Mouse (Mus musculus) brain, adult 2 months (tissue): ENCODE data around the gene Rap1gap.

Source experiments
- DNase-seq: peaks from one replicate; pipeline ENCODE4 v3.0.0; 2011; ENCODE audit warnings: low read depth, low spot score

Gene Rap1gap

DNA sequence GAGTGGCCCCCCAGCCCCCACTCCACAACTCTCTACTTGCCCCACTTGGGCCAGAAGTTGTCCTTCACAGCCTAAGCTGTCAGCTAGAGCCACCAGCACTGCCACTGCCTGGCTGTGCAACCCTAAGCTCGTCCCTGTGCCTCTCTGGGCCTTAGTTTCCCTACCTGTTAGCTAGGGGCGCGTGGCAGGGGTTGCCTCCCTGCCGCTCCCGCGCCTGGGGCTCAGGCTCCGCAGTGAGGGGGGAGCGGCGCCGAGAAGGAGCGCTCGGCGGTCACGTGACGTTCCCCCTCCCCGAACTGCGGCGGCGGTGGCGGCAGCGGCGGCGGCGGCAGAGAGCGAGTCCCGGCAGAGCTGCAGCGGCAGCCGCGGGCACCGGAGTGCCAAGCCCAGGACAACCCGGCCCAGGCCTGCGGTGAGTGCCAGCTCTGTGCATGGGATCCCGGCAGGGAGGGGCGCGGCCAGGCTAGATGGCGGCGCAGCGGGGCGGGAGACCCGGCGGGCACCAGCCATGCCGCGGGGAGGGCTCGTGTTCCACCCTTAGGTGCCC is at the start of gene Rap1gap:
Gene Rap1gap (plus strand): TSS at position 294 of the 547 bp plus-strand sequence.
- DNase-seq, result peak; percentile 83

DNA sequence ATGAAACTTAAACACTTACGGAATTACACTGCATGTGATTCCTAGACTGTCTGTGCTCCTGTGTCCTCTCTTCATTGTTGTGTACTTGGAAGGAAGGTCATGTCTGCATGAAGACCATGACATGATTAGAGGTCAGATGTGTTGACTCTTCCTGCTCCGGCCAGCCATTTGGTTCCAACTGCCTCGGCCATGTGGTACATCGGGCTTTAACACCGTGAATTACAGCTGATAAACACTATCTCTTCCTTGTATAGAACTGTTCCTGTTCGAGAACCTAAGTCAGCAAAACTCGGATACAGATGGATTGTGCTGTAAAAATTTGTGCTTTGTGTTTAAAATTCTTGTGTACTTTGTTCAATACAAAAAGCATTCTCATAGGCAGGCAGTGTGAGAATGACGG is 41.7 kb upstream of the Rap1gap start:
- DNase-seq, result no peak

DNA sequence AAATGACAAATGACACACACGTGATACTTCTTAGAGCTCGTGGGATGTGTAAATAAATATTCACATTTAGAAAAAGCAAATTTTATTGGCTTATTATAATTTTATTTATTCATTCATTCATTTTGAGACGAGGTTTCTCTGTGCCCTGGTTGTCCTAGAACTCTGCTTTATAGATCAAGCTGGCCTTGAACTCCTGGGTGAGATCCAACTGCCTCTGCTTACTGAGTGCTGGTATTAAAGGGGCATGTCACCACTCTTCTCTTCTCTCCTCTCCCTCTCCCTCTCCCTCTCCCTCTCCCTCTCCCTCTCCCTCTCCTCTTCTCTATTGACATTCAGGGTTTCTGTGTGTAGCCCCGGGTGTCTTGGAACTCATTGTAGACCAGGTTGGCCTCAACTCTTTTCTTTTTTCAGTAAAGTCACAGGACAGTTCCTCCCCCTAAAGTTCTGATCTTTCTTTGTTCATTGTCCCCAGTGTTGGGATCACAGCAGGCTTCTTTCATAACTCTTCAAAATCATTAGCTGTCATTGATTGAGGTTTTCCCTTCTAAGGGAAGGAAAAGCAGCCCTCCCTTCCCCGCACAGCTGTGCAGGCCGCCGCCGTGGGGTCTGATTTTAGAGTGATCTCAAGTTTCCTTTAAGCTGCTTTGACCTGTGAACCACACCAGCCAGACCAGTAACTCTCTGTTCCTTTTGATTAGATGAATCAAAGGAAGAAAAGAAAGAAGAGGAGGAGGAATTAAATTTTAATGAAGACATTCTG is 36.9 kb upstream of the Rap1gap start:
- DNase-seq, result no peak

DNA sequence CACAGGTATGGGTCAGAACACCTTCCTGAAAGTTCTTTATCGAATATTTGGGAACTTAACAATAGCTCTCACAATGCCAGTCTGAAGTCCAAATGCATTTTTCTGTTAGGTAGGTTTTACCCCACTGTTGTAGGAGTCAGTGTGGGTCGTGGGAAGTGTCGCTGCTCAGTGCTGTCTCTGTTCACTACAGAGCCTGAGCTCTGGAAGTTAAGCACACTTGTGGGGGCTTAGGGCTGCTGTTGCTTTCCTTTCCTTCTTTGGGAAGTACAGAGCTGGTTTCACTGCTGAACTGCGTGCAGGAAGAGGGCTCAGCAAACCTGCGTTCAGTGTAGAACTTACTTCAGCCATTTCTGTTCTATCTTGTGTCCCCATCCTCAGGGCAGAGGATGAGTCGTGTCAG is 36.1 kb upstream of the Rap1gap start:
- peak; percentile 63 for DNase-seq

DNA sequence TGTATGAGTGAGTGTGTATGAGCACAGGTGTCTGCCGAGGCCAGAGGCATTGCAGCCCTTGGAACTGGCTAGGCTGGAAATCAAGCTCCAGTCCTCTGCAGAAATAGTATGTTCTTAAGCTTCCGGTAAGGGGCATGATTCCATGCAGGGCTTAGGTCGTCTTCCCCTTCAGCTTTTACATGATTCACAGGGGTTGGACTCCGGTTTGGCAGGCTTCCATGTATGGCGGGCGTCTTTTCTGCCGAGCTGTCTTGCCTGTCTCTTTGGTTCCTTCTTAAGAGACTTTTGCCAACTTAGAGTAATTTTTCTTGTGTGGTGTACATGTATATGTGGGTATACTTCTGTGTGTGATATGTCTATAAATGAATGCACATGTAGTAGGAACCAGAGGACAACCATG is 35.2 kb upstream of the Rap1gap start:
- DNase-seq, result no peak

DNA sequence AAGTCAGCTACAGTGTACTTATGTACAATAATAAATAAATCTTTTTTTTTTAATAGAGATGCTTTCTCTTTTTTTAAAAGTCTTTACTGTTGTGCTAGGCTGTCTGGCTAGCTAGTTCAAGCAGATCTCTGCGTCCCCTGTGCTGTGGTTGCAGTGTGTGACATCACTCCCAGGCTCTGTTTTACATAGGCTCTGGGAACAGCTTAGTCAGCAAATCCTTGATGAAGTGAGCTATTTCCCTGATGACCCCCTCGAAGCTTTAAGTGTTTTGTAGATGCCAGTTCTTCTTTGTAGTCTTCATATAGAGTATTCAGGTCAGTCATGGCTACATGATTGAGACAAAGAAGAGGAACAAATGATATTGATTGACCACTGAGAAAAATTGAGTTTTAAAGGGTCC is 34.4 kb upstream of the Rap1gap start:
- no peak for DNase-seq

DNA sequence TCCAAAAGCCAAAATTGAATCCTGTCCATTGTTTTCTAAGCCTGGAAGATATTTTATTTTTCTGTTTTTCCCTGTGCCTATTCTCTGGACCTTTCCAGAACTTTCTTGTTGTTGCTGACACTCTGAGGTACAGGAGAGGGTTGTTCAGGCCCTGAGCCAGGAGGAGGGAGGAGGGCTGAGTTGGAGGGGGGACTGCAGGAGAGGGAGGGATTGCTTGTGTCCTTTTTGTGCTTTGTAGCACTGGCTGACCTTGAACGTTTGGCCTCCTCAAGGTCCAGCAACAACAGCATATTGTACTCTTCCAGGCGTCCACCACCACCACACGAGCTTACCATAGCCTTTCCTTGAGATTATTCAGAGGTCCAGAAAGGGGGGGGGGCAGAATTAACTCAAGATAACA is 32.9 kb upstream of the Rap1gap start:
- DNase-seq, result no peak

DNA sequence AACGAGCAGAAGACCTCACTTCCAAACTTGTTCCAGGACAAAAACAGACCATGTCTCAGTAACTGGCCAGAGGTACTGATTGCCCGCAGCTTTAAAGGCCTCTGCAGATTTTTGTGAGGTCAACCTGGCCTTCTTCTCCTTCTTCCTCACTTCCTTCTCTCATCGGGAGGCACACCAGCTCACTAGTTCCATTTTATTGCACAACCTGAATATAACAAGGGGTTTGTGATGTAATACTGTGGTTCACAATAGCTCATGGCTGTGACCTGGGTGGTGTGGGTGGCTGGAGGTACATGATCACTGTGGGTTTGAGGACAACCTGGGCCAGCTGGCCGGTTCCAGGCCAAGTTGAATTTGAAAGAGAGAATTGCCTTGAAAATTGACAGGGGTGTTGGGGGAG is 31.1 kb upstream of the Rap1gap start:
- DNase-seq, result no peak

DNA sequence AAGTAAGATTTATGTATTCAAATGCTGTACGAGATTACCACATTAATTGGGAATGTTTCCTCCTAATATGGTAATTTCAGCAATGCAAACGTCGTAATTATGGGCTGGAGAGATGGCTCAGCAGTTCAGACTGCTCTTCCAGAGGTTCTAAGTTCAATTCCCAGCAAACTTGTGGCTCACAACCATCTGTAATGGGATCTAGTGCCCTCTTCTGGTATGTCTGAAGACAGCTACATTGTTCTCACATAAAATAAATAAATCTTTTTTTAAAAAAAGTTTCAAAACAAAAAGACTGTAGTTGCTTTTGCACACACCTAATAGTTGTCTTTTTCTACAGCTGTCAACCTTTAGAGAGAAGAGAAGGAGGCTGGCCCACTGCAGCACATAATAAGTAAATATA is 27.9 kb upstream of the Rap1gap start:
- DNase-seq, result no peak

DNA sequence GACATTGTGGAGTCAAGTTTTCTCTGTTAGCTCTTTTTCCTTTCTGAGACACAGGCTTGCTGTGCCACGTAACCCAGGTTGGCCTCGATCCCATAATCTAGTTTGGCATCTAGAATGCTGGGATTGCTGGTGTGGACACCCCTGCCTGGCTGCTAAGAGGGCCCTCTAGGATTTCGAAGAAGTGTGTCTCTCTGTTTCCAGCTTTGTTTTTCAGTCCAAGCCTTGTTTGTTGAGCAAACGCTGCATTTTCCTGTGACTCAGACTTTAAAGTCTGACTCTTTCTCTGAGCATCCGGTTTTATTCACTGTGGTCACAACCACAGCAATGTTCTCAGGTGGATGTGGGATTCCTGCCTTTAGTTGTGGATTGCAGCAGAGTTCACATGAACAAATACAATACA is 23.0 kb upstream of the Rap1gap start:
- DNase-seq, result no peak

DNA sequence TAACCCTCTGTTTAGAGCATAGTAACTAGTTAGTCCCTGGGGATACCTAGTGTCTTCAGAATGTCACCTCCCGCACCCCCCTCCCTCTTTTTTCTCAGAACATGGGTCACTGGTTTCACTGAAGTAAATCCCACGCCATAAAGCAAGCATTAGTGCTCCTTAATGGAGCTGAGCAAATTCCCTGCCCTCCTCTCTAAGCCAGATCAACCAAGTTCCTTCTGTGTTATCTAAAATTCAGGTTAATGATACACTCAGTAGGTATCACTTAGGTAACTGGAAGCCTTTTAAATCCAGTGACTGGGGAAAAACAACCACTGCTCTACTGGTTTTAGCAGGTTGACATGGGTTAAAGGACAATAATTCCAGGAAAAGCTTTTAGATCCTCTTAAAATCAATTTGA is 22.4 kb upstream of the Rap1gap start:
- no peak for DNase-seq

DNA sequence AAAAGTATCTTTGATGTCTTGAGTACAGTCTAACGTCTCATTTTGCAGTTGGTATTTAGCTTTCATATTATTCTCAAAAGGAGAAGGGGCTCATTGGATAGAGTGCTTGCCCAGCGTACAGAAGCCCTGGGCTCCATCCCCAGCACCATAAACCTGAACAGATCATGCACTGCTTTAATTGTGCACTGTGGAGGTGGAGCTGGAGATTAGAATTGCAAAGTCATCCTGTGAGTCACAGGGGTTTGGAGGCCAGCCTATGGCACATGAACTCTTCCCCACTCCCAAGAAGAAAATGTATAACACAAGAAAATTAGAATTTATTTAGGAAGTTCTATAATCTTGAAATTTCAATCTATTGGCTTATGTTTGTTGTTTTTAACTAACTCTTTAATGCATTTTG is 21.1 kb upstream of the Rap1gap start:
- peak; percentile 52 for DNase-seq

DNA sequence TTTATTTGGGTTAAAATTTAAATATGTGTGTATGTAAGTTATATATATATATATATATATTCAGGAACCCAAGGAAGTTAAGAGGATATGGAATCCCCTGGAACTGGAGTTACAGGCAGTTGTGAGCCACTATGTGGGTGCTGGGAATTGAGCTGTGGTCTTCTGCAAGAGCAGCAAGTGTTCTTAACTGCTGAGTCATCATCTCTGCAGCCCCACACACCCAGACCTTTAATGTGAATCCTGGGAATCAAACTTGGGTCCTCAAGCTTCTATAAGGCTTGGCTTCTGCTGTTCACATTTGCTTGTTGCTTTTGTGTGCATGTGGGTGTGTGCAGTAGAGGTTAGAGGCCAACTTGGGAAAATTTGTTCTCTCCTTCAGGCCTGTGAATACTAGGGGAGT is 18.3 kb upstream of the Rap1gap start:
- no peak for DNase-seq

DNA sequence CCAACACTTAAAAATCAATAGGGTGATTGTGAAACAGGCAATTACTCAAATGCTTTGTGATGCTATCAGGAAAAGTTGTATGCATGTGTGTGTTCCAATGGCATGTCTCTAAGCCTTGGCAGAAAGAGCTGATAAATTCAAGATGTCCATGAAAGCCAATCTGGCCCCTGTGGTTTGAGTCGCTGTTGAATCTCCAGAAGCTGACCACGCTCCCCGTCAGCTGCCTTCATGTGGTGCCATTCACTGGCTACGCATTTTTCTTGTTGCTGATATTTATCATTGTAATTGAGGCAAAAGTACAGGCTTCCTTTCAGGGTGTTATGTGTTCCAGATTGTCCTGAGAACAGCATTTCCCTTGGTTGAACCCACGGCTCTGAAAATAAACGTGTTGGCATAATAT is 16.9 kb upstream of the Rap1gap start:
- no peak for DNase-seq

DNA sequence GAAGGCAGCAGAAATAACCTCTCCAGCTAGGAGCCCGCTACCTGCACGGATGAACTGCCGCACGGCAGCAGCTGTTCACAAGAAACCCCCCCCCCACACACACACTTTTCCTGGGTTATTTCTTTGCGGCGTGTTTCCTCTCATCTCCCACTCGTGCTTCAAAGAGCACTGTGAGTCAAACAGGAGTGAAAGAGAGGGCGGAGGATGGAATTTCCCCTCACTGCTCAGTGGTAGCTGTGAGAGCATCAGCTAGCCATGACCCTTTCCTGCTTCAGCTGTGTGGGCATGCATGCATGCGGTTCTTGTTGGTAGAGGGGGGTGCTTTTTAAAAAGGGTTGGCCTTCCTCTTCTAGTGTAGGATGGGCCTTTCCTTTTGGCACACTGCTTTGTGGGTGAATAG is 16.3 kb upstream of the Rap1gap start:
- DNase-seq, result peak; percentile 85

DNA sequence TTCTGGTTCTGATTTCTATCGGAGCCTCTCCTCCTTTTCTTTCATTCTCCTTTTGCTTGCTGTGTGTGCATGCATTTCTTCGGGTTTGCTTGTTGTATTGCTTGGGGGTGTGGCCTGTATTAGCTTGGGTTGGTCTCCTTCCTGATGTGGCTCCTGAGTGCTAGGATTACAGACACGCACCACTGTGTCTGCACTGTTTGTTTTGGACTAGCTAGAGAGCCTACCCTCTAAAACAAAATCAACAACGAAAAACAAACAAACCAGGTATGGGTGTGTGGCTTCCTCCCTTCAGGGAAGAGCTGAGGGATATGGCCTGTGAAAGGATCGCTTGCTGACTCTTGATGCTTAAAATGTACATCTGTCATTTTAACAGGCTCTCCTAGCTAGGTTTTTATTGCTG is 13.6 kb upstream of the Rap1gap start:
- DNase-seq, result no peak

DNA sequence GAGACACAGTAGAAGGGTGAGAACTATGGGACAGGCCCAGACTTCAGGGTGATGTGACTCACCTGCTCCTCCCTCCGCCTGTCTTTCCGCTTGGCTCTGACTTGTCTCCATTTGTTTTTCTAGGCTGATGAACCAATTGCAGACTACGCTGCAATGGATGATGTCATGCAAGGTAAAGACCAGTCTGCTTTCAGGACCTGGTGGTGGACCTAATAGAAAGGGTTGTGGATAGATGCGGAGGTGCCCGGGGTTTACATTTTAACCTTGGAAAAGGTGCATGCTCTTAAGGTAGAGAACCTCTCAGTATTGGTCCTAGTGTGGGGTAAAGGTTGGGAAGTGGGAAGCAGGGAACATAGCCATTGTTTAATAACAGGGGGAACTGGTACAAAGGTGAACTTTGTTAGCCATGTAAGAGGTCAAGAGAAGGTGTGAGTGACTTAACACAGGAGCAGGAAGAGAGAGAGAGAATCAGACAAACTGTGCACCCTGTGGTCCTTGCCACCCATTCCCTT is 11.6 kb upstream of the Rap1gap start:
- DNase-seq, result no peak

DNA sequence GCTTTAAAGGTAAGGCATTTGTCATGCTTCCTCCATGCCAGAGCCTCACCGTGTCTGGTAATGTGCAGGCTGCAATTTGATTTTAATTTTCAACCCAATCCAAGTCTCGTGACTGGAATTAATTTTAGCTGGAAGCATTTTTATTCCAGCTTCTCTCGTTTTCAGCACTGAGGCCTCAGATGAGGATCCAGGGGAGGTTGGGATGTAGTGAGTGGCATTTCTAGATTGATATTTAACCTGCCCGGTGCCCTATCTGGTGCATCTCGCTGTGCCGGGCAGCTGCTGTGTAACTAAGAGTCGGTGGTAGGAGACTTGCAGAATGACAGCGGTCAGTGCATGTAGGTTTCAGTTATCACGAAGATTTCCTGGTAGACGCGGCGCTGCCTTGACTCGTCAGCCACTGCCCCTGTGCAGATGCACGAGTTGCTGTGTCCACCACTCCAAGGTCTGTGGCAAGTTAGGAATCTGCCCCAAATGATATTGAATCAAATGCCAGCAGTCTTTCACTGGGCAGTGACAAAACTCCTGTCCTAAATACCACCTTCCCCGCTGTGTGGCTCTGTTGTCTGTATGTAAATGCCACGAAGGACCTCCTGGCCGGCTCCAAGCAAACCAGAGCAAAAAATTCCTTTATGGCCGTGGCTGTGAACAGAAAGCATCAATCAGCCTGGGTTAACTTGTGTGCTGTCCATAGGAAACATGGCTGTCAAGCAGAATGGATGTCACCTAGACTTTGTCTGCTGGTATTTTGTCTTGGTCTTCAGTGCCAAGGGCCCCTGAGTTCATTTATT is 9.1 kb upstream of the Rap1gap start:
- no peak for DNase-seq

DNA sequence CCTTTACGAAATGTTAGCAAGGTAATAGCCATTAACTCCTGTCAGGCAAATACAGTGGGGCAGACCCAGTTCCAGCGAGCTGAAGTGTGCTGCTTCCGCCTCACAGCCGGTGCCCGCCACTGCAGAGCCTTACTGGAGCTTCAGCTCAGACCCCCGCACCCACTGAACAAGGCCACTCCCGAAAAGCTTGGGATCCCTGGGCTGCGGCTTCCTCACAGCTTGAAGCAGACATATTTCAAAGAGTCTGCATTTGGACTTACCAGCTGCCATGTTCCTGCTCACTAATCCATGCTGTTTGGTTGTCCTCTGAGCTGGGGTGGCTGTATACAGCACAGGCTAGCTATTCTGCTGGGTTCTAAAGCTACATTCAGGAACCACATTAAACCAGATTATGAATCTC is 6.9 kb upstream of the Rap1gap start:
- no peak for DNase-seq

DNA sequence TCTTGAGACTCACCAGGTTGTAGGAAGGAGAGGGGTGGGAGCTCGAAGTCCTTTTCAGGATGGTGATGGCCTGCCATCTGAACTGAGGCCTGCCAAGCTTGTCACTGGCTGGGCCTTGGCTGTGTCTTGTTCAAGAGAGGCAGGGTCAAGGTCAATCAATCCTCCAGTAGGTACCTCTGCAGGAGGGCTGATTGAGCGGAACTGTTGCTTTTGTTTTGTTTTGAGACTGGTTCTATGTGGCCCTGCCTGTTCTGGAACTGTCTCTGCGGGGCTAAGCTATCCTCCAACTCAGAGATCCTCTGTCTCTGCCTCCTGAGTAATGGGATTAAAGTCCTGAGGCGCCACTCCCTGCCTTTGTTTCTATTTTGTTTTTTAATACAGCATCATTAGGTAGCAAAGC is 5.0 kb upstream of the Rap1gap start:
- no peak for DNase-seq

DNA sequence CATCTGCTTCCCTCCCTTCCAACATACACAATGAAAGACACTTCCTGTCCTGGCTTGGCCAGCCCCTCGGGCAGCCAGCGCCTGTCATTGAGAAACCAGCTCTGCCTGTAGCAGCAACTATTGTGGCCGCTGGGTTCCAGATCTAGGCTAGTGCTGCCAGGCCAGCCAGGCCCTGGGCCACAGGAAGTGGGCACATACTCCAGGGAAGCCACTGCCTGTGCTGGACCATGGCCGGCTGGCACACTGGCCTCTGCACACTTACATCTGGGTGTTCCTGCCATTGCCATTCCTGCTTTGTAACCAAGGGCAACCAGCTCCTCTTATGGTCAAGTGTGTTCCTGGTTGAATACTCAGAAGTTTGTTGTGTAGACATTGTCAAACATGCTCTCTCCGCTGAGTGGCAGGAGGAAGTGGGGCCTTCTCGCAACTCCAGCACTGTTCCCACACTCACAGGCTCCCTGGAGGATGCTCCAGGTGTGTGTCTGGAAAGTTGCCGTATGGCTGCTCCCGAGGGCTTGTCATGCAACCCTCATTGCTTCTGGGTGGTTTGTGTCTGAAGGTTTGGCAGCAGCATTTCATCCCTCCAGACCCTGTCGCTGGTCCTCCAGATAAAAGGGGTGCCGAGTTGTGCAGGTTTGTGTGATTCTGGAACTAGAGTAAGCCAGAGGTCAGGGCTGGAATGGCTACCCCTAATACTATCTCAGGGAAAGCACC is 4.0 kb upstream of the Rap1gap start:
- no peak for DNase-seq

DNA sequence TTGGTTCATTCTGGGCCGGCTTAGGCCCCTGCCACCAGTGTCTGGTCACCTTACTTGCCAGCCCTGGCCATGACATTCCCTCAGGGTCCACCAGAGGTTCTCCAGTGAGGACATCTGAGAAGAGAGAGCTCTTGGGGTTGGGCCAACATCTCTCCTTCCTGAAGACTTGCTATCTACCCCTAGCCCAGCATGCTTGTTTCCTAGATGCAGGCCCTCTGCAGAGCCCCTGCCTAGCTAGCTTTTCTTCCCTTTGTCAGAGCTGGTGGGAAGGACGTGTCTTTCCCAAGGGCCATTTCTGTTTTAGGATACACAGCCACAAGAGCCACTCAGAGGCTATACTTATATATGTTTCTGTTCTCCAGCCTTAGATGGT is 3.5 kb upstream of the Rap1gap start:
- DNase-seq, result no peak
